Mouse (Mus musculus): Measurements from ENCODE around the gene Scn3a. TPM values are rescaled to one million over a fixed set of nuclear protein-coding genes. Genes with fewer than 3 reads are reported as not detected.

Scn3a gene
- polyA plus RNA-seq, 1 experiment from 2014 or later, result 0.72 TPM

DNA sequence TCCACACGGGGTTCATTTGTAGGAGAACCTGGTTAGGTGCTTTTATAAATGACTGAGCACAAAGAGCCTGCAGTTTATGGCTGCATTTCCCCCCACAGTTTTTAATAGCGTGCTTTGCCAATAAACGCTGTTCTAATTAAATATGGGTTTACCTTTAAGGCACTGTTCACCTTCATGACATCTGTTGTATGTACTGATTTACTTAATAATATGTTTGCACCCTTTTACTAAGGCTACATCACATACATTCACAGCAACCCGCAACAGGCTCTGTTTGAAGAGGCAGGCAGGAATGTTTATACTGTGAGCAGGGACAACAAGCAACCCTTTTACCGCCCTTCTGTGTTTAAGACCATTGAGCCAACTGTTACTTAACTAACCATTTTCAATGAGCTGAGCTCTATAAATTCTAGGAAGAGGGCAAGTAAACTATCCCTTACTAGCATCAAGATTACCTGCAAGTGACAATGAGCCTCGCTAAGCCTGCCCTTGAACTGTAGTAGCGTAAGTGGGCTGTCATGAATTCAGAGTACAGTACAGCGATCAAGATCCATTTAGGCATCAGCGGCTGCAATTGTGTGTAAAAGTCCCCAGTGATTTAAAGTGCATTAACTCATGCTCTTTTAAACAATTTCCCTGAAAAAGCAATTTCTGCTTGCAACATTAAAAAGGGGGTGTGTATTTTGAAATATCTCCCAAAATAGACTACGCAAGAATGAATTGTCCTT lies 35.1 kb downstream of the Scn3a start:
- DNase-seq (ENCODE audit: low spot score) (no peak), ATAC-seq (ENCODE audit: low FRiP score, low TSS enrichment) (no peak)
- no peaks in the 10 kb centered on the region for H3K27me3 ChIP-seq (ENCODE audit: control insufficient read depth, insufficient read depth, low read length)
- 63% methylated on average over 10 of the region's 10 CpGs for WGBS
- no peak for TF ChIP-seq EP300 (optimal IDR thresholded peaks at IDR 0.05)
- no peak for TF ChIP-seq CTCF (IDR thresholded peaks at IDR 0.05; ENCODE audit: low read depth)
- no peak overlapping the region for H3K9ac ChIP-seq (ENCODE audit: low read length)
- H3K4me3 ChIP-seq (ENCODE audit: low read depth, low read length), result no peak overlapping the region
- no peak overlapping the region for H3K27ac ChIP-seq (replicated peaks)
- H3K4me1 ChIP-seq (replicated peaks; ENCODE audit: control insufficient read depth, insufficient read depth), result no peaks in the 10 kb centered on the region
- H3K4me2 ChIP-seq (replicated peaks; ENCODE audit: low read depth), result no peak overlapping the region
- H3K9me3 ChIP-seq (ENCODE audit: control insufficient read depth, low read length), result no peaks in the 10 kb centered on the region
- no peaks in the 10 kb centered on the region for H3K36me3 ChIP-seq (ENCODE audit: control insufficient read depth, insufficient read depth, low read length)

DNA sequence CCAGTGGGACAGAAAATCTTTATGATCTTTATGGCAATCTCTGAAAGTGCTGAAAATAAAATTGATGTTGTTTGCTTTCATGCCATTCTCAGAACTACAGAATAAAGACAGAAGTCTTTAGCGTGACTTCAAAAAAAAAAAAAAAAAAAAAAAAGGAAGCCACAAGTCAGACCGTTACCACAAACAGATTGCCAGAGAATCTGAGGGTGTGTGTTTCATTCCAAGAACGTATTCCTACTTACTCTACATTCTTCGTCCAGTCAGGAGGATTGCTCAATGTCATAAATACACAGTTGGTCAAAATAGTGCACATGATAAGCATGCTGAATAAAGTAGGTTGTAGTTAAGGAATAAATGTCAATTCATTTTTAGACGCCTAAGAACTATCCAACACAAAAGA lies 38.3 kb downstream of the Scn3a start:
- Histone ChIP-seq H3K4me3 (ENCODE audit: low read depth, low read length) (no peak overlapping the region), H3K9ac (ENCODE audit: low read length) (no peak overlapping the region), H3K4me1 (replicated peaks; ENCODE audit: control insufficient read depth, insufficient read depth) (no peaks in the 10 kb centered on the region), H3K36me3 (ENCODE audit: control insufficient read depth, insufficient read depth, low read length) (no peaks in the 10 kb centered on the region), H3K27me3 (ENCODE audit: control insufficient read depth, insufficient read depth, low read length) (no peaks in the 10 kb centered on the region), H3K9me3 (ENCODE audit: control insufficient read depth, low read length) (no peaks in the 10 kb centered on the region), H3K4me2 (replicated peaks; ENCODE audit: low read depth) (no peak overlapping the region), H3K27ac (replicated peaks) (no peak overlapping the region)
- 45% methylated on average over 5 of the region's 5 CpGs for WGBS
- ATAC-seq (ENCODE audit: low FRiP score, low TSS enrichment), result no peak
- no peak for TF ChIP-seq CTCF (IDR thresholded peaks at IDR 0.05; ENCODE audit: low read depth)
- no peak for TF ChIP-seq EP300 (optimal IDR thresholded peaks at IDR 0.05)
- no peak for DNase-seq (ENCODE audit: low spot score)

DNA sequence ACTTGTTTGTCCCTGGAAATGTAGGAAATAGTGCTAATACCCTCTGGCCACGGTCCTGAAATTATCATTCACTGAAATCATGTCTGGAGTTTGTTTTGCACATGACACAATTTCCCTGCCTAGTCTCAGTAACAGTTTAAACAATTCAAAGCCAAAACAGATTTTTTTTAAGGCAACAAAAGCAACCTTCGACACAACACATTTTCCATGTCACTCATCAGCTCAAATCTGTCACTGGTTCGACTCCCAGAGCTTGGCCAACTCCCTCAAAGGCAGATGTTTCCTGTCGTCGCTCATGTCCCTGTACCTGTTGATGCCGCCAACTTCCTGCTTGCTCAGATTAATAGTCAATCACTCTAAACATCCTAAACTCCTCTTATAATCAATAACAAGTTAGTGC lies 50.7 kb downstream of the Scn3a start:
- H3K36me3 ChIP-seq (ENCODE audit: control insufficient read depth, insufficient read depth, low read length), result no peaks in the 10 kb centered on the region
- H3K9ac ChIP-seq (ENCODE audit: low read length), result no peak overlapping the region
- no peak overlapping the region for H3K4me2 ChIP-seq (replicated peaks; ENCODE audit: low read depth)
- H3K27me3 ChIP-seq (ENCODE audit: control insufficient read depth, insufficient read depth, low read length), result no peaks in the 10 kb centered on the region
- no peaks in the 10 kb centered on the region for H3K9me3 ChIP-seq (ENCODE audit: control insufficient read depth, low read length)
- DNase-seq (ENCODE audit: low spot score) (no peak), ATAC-seq (ENCODE audit: low FRiP score, low TSS enrichment) (no peak)
- H3K4me1 ChIP-seq (replicated peaks; ENCODE audit: control insufficient read depth, insufficient read depth), result no peaks in the 10 kb centered on the region
- TF ChIP-seq EP300 (optimal IDR thresholded peaks at IDR 0.05) (no peak), CTCF (IDR thresholded peaks at IDR 0.05; ENCODE audit: low read depth) (no peak)
- H3K4me3 ChIP-seq (ENCODE audit: low read depth, low read length), result no peak overlapping the region
- no peak overlapping the region for H3K27ac ChIP-seq (replicated peaks)
- WGBS, result 45% methylated on average over 6 of the region's 6 CpGs

DNA sequence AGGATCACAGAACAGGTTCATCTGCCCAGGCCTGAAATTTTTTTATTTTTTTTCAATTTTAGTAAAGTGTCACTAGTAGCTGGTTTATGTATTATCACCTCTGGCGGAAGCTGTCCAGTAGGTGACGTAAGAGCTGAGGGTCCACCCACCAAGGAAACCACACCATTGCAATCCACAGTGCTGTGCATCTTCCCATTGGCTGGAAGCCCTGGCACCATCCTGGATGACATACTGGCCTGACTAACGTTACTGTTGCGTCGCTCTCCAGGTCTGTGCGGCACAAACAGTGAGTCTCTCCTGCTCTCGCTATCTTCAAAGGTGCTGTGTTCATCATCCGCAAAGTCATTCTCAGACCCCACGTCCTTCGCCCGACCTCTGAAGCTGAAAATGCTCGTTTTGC lies 59.2 kb downstream of the Scn3a start:
- 78% methylated on average over 12 of the region's 12 CpGs for WGBS

DNA sequence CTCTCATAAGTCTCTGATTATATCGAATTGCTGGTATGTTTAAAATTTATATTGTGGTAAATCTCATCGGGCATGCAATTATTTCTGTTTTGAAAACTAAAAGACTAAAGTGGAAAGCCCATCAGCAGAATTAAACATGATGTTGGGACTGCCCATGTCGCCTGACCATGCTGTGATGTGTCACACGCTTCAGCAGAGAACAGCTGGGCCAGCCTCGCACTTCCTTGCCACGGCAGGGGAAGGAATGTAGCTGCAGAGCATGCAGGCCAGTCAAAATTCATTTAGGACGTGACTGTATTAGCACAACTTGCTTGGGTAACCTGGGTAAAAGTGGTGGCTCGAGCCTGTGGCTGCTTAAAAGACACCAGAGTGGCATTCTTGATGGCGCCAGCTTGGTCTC lies 77.0 kb downstream of the Scn3a start:
- no peaks in the 10 kb centered on the region for H3K27me3 ChIP-seq (ENCODE audit: control insufficient read depth, insufficient read depth, low read length)
- TF ChIP-seq CTCF (IDR thresholded peaks at IDR 0.05; ENCODE audit: low read depth) (no peak), EP300 (optimal IDR thresholded peaks at IDR 0.05) (no peak)
- no peak overlapping the region for H3K27ac ChIP-seq (replicated peaks)
- H3K4me3 ChIP-seq (ENCODE audit: low read depth, low read length), result no peak overlapping the region
- no peaks in the 10 kb centered on the region for H3K9me3 ChIP-seq (ENCODE audit: control insufficient read depth, low read length)
- DNase-seq (ENCODE audit: low spot score), result no peak
- H3K4me2 ChIP-seq (replicated peaks; ENCODE audit: low read depth), result no peak overlapping the region
- H3K4me1 ChIP-seq (replicated peaks; ENCODE audit: control insufficient read depth, insufficient read depth), result no peaks in the 10 kb centered on the region
- ATAC-seq (ENCODE audit: low FRiP score, low TSS enrichment), result no peak
- 63% methylated on average over 9 of the region's 9 CpGs for whole genome bisulfite sequencing
- H3K36me3 ChIP-seq (ENCODE audit: control insufficient read depth, insufficient read depth, low read length), result no peaks in the 10 kb centered on the region
- no peak overlapping the region for H3K9ac ChIP-seq (ENCODE audit: low read length)

More for the DNA sequence above, 59.2 kb downstream of the Scn3a start:
- Histone ChIP-seq H3K27ac (replicated peaks) (no peak overlapping the region), H3K4me2 (replicated peaks; ENCODE audit: low read depth) (no peak overlapping the region), H3K4me1 (replicated peaks; ENCODE audit: control insufficient read depth, insufficient read depth) (no peaks in the 10 kb centered on the region), H3K9me3 (ENCODE audit: control insufficient read depth, low read length) (no peaks in the 10 kb centered on the region), H3K36me3 (ENCODE audit: control insufficient read depth, insufficient read depth, low read length) (no peaks in the 10 kb centered on the region), H3K27me3 (ENCODE audit: control insufficient read depth, insufficient read depth, low read length) (no peaks in the 10 kb centered on the region), H3K4me3 (ENCODE audit: low read depth, low read length) (no peak overlapping the region), H3K9ac (ENCODE audit: low read length) (no peak overlapping the region)
- DNase-seq (ENCODE audit: low spot score) (no peak), ATAC-seq (ENCODE audit: low FRiP score, low TSS enrichment) (no peak)
- TF ChIP-seq EP300 (optimal IDR thresholded peaks at IDR 0.05) (no peak), CTCF (IDR thresholded peaks at IDR 0.05; ENCODE audit: low read depth) (no peak)

DNA sequence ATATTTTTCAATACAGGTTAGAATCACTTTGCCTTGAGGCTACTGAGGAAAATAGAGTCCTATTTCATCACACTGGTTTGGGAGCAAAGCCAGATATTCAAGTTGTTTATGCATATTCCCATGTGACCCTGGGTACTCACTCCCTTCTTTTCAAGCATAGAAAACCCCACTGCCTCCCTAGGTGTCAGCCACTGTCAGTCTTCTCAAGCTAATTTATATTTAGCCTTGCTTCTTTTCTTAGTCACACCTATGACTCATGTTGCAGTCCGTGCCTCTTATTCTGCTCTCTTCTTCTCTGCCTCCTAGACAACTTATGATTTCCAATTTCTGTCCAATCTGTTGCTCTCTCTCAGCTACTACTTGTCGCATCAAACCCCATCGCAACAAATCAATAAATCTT lies 84.0 kb downstream of the Scn3a start:
- Histone ChIP-seq H3K36me3 (ENCODE audit: control insufficient read depth, insufficient read depth, low read length) (no peaks in the 10 kb centered on the region), H3K9ac (ENCODE audit: low read length) (no peak overlapping the region), H3K27me3 (ENCODE audit: control insufficient read depth, insufficient read depth, low read length) (no peaks in the 10 kb centered on the region), H3K4me3 (ENCODE audit: low read depth, low read length) (no peak overlapping the region), H3K27ac (replicated peaks) (no peak overlapping the region), H3K4me2 (replicated peaks; ENCODE audit: low read depth) (no peak overlapping the region), H3K9me3 (ENCODE audit: control insufficient read depth, low read length) (no peaks in the 10 kb centered on the region), H3K4me1 (replicated peaks; ENCODE audit: control insufficient read depth, insufficient read depth) (no peaks in the 10 kb centered on the region)
- WGBS, result 51% methylated on average over 3 of the region's 3 CpGs
- TF ChIP-seq CTCF (IDR thresholded peaks at IDR 0.05; ENCODE audit: low read depth), result no peak
- TF ChIP-seq EP300 (optimal IDR thresholded peaks at IDR 0.05), result no peak
- ATAC-seq (ENCODE audit: low FRiP score, low TSS enrichment) (no peak), DNase-seq (ENCODE audit: low spot score) (no peak)
